Mouse (Mus musculus): Measurements from ENCODE around the gene Hoxd12.
A peak's percentile ranks its signal among the peaks of the same experiment; 100 is the strongest.

Hoxd12 gene

DNA sequence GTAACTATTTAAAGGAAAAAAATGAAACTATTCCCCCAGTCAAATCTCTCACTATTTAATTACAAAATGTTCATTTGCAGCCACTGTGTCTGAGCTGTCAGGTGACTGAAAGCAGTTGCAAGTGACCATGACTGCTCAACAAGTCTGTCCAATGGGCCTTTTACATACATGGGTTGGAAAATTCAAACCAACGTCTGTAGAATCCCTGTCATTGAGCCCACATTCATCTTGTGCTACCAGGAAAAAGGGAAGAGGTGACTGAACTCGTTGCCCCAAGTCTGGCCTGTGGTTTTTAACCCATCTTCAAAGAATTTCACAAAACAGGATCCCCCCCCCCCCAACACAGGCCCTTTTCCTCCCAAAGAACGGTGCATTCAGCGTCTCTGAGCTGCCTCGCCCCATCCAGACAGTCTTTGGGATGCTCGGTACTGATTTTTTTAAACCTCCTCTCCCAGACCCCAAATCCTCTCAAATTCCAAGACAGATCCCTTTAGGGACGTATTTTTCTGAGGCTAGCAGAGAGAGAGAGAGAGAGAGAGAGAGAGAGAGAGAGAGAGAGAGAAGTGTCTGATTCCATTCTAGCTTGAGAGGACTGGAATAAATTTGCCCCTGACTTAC is 21.1 kb downstream of the Hoxd12 start:
- DNase-seq (ENCODE audit: low spot score) = no peak

DNA sequence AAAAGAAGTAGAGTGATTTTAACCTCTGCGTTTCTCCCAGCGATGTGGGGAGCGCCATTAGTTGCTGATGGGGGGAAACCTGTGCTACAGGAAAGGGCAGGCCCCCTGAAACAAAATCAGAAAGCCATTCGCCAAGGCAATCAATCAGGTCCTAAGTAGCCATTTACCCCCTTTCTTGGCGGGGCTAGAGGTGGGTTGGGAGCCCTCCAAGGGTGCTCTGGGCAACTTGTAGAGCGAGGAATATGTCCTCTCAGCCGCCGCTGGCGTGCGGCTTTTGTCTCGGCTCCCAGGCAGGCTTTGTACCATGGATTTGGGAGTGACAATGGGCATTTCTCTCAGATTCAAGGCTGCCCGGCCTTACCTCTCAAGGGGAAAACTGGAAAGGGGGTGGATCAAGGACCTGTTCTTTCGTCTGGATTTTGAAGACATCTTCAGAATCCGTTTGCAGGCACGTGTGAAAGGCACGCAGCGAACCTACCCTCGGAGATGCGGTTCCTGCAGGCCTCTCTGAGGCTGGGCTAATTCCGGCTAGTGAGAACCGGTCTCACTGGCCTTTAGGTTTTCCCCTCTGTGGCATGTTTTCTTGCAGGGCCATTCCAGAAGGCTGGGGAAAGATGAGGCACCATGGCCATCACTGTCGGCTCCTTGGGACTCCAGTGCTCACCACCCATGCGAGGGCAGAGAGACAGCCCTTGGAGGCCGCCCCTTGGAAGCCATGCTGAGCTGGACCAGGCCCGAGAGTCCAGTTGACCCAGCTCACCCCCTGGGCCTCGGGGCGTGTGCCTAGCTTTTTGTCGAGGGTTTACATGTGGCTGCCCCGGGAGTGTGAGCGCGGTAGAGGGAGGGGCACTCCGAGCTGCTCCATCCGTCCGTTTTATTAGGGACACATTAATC is 21.9 kb downstream of the Hoxd12 start:
- no peak for DNase-seq (ENCODE audit: low spot score)

DNA sequence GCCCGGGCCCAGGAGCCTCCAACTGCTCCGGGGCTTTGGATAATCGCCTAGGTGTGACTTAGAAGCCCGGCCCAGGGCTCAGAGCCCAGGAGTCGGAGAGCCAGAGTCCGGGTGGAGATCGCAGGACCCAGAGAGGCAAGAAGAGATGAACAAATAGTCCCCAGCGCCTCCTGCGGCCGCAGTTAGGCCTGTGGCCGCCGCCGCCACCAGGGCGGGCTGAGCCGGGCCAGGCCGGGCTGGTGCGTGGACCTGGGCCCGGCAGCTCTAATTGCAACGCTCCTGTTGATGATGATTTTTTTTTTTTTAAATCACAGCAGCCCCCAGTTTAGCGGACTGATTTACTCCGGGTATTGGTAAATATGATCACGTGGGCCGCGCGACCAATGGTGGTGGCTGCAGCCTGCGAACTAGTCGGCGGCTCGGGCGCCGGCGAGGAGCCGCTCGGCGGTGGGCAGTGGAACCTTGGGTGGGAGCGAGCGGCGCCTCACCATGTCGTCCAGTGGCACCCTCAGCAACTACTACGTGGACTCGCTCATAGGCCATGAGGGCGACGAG is 22.8 kb downstream of the Hoxd12 start, which contains the start of gene Hoxd9:
TSS of gene Hoxd9 (plus strand) at position 161 of the 555 bp plus-strand sequence.
- DNase-seq (ENCODE audit: low spot score) = no peak

- no peak for DNase-seq (ENCODE audit: low spot score)
Observed at GRCm38 (mm10) chr2:74698201-74699052, 23.6 kb downstream of the Hoxd12 start.

GRCm38 (mm10) chr2:74699053-74699430 is 24.2 kb downstream of the Hoxd12 start:
- DNase-seq (ENCODE audit: low spot score) = no peak

DNA sequence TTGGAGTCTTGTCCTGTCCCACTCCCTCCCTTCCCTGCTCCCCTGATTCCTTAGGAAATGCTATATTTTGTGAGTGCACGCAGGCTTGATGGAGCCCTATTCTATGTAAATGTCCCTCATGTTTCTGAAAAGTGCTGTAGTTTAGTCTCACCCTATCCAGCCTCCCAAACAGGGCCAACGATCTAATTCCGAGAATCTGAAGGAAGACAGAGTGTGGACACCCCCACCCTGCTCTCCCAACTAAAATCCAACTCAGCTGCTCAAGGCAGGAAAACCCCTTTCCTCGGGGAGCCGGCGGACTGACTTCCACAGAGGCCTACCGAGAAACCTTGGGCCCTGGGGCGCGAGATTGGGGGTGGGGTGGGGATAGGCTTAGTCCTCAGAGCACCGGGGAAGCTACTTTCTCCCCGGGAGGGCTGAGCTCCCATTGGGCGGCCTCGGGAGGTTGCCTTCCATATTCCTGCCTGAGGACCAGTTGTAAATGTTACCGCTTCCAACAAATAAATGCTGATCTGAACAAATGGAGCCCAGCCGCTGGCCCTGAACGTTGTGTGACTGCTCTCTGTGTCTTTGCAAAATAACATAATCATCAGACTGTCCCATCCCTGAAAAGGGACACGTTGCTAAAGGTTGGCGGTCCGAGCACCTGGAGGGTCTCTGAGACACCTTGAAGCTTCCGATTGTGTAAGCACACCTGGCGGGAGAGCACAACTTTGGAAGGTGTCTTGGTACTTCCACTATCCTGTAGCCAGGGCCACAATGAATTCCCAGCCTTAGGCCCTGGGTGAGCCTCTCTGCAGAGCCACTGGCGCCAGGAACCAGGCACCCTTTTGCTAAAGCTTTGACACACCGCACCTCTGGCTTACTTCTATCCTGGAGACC is 25.1 kb downstream of the Hoxd12 start:
- no peak for DNase-seq (ENCODE audit: low spot score)

- DNase-seq (ENCODE audit: low spot score) = no peak
Observed at GRCm38 (mm10) chr2:74700546-74701112, 25.8 kb downstream of the Hoxd12 start.

DNA sequence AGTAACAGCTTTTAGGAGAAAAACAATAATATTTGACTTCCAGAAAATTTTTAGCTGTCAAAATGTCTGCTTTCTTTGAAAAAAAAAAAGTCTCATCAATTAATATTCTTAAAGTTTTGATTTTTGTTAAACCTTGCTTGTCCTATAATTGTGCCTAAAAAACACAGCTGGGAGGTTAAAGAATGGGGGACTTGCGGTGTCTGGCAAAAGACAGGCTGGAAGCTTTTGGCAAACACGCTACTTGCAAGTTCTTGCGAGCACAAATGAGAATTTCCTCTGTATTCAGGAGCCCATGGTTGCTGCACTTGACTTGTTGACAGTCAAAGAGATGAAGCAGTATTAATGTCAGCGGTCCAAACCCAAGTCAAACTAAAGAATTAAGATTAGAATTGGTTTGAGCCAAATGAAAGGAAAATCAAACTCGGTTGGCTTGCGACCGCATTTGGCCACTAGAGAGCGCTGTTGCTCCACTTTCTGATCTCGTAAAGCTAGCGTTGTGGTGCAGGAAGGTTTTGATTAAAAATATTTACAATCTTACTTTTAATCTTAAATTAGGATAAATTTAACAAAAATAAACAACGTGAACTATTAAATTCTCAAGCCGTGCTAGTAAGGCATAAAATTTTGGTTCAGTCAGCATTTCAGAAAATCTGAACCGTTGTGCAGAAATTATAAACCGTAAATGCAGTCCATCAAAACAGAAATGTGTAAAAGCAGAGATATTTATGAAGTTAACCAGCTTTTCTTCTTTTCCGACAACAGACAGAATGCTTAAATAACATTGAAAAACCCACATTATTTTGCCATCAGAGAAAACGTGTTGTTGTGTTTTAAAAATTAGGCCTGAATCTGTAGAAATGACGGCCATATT is 27.4 kb downstream of the Hoxd12 start:
- peak; percentile 57 for DNase-seq (ENCODE audit: low spot score)

GRCm38 (mm10) chr2:74702820-74703219 is 28.0 kb downstream of the Hoxd12 start:
- DNase-seq (ENCODE audit: low spot score) = no peak

GRCm38 (mm10) chr2:74703317-74703716 is 28.5 kb downstream of the Hoxd12 start:
- no peak for DNase-seq (ENCODE audit: low spot score)

- no peak for DNase-seq (ENCODE audit: low spot score)
Observed at GRCm38 (mm10) chr2:74703720-74704392, 29.0 kb downstream of the Hoxd12 start.

DNA sequence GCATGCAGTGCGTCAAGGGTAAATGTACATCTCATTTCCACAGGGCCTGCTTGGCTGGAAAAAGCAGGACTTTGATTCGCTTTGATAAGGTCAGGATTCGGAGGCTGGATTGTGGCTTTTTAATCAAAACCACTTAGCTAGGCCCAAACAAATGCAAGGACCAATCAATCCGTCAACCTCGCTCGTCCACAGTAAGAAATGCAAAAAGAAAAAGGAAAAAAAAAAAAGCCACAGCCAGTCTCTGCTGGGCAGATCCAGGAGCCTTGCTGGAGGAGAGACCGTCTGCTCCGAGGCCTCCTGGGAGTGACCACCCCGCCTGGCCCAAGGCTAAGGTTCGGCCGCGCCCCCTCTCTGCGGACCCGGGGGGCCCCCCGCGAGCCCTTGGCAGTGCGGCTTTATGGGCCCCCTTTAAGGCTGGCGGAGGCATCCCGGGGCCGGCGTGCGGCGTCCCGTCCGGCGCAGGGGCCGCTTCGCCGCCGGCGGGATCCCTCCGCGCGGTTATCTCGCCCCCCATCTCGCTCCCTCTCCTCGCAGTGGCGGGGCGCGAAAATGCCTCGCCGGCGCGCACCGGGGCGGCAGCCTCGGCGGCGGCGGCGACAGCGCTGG is 29.7 kb downstream of the Hoxd12 start, which contains the start of gene Hoxd8:
TSS of gene Hoxd8 (plus strand) at position 223 of the 606 bp plus-strand sequence.
- no peak for DNase-seq (ENCODE audit: low spot score)

DNA sequence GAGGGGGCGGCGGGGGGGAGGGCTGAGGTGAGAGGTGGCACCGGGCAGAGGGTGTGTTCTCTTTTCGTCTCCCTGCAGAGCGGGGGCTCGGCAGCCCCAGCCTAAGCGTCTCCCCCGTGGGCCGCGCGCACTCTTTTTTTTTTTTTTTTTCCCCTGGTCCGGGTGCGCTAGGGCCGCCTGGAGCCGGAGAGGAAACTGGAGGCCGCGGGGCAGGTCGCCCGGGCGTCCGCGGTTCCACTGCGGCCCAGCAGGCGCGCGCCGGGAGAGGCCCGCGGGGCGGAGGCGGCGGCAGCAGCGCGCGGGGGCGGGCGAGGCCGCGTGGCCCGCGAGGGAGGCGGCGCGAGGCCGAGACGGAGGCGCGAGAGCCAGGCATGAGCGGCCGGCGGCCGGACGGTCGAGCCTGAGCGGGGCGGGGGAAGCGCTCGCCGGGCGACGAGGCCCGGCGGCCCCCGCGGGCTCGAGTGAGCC is 30.2 kb downstream of the Hoxd12 start:
- no peak for DNase-seq (ENCODE audit: low spot score)

DNA sequence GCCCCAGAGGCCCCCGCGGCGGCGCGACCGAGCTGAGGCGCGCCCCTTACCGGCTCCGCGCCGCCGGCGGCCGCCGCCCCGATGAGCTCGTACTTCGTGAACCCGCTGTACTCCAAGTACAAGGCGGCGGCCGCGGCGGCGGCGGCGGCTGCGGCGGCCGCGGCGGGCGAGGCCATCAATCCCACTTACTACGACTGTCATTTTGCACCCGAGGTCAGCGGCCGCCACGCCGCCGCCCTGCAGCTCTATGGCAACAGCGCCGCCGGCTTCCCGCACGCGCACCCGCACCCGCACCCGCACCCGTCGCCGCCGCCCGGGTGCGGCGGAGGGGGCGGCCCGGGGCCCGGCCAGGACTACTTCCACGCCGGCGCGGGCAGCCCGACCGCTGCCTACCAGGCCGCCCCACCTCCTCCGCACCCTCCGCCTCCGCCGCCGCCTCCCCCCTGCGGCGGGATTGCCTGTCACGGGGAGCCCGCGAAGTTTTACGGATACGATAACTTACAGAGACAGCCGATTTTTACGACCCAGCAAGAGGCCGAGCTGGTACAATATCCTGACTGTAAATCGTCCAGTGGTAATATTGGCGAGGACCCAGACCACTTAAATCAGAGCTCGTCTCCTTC is 30.8 kb downstream of the Hoxd12 start:
- DNase-seq (ENCODE audit: low spot score) = peak; percentile 25

GRCm38 (mm10) chr2:74706393-74706960 is 31.7 kb downstream of the Hoxd12 start:
- no peak for DNase-seq (ENCODE audit: low spot score)

- no peak for DNase-seq (ENCODE audit: low spot score)
Observed at GRCm38 (mm10) chr2:74707599-74707998, 32.8 kb downstream of the Hoxd12 start.

DNA sequence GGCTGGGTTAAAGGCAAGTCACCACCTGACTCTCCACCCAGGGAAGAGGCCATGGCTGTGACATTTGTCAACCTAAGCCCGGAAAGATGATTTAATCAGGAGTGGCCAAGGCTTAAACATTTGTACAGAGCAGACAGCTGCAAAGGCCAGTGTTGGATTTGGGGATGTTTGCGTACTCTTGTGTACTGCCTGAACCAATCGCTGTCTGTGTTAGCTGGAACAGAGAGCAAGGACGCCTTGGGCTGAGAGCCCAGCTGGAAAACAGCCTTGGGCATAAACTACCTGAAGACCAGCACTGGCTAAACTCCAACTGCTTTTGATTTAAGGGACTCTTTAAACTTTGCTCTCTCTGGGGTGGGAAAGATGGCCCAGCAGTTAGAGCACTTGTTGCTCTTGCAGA is 33.9 kb downstream of the Hoxd12 start:
- DNase-seq (ENCODE audit: low spot score) = no peak

All from T-cell, adult 2 months (primary cell).